Mouse (Mus musculus) hindbrain, embryonic 16.5 days (tissue): ENCODE data around the gene Gss. TPM values are rescaled to one million over a fixed set of nuclear protein-coding genes. Genes with fewer than 3 reads are reported as not detected.

ENCODE experiments used
- ATAC-seq: fragments of 200-750 bp; cut with Nextera tagmentation; 2 replicates; pipeline ENCODE4 v1.8.0; 2017; ENCODE audit warnings: moderate TSS enrichment, moderate library complexity
- H3K27ac ChIP-seq: fragments of 300-500 bp; sonication (generic); 2 replicates; pipeline ENCODE4 v1.5.1; 2014; ENCODE audit warnings: low read depth, mild to moderate bottlenecking, control low read depth, low read length, moderate library complexity
- H3K27me3 ChIP-seq: fragments of 300-500 bp; sonication (generic); replicated peaks from 2 replicates; pipeline ENCODE4 v1.6.1; 2014; ENCODE audit warnings: low read length; ENCODE audit not compliant: control insufficient read depth, insufficient read depth
- H3K36me3 ChIP-seq: fragments of 300-500 bp; sonication (generic); 2 replicates; pipeline ENCODE4 v1.6.1; 2014; ENCODE audit warnings: mild to moderate bottlenecking, low read length, moderate library complexity, mixed read lengths; ENCODE audit not compliant: control insufficient read depth, insufficient read depth
- H3K4me1 ChIP-seq: fragments of 300-500 bp; sonication (generic); 2 replicates; pipeline ENCODE4 v1.6.1; 2014; ENCODE audit warnings: low read depth, low read length; ENCODE audit not compliant: control insufficient read depth, insufficient read depth
- H3K4me2 ChIP-seq: fragments of 300-500 bp; sonication (generic); 2 replicates; pipeline ENCODE4 v1.6.1; 2014; ENCODE audit warnings: mild to moderate bottlenecking, low read length, control low read depth, moderate library complexity
- H3K4me3 ChIP-seq: fragments of 300-500 bp; sonication (generic); 2 replicates; pipeline ENCODE4 v1.5.1; 2014; ENCODE audit warnings: mild to moderate bottlenecking, low read length, control low read depth, moderate library complexity
- H3K9ac ChIP-seq: fragments of 300-500 bp; sonication (generic); 2 replicates; pipeline ENCODE4 v1.6.1; 2014; ENCODE audit warnings: low read depth, mild to moderate bottlenecking, control low read depth, low read length, moderate library complexity
- H3K9me3 ChIP-seq: fragments of 300-500 bp; sonication (generic); 2 replicates; pipeline ENCODE4 v1.6.1; 2014; ENCODE audit warnings: mild to moderate bottlenecking, low read length, moderate library complexity; ENCODE audit not compliant: control insufficient read depth
- WGBS: fragments of 180-500 bp; shearing (Covaris S2); extraction: QIAGEN DNeasy Blood & Tissue Kit; methylation state at CpG from one replicate; pipeline ENCODE4 v1.1.7; 2014; 5-methylcytosine and 5-hydroxymethylcytosine counted together
- polyA plus RNA-seq: library from polyadenylated mRNA; unstranded; fragments of >200 nt; fragmentation: Nextera tagmentation; extraction: Ambion mirVana; gene quantifications from 2 replicates; pipeline ENCODE4 v1.2.1, GENCODE M21; 2015

Gene Gss
- polyA plus RNA-seq, 1 experiment from 2014 or later: 15.7 TPM

DNA sequence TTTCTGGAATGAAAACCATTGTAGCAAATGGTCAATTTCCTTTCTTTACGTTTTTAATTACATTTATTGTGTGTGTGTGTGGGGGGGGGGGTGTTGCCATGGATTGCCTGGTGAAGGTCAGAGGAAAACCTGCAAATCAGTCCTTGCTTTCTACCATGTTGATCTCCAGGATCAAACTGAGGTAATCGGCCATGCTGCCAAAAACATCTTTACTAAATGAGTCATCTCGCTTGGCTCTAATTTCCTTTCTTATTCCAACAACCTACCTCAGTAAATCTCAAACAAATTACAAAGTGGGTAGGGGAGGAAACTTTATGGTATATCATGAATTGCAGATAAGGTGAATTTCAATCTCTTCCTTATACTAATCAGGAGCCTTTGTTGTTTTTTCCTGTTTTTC is 4.5 kb downstream of the Gss start:
- Histone ChIP-seq H3K4me2 (no peak overlapping the region), H3K9ac (no peak overlapping the region), H3K36me3 (no peaks in the 10 kb centered on the region), H3K27me3 (no peaks in the 10 kb centered on the region), H3K9me3 (no peaks in the 10 kb centered on the region), H3K4me1 (peaks cover 13% of the 10 kb centered on the region), H3K4me3 (no peak overlapping the region), H3K27ac (no peak overlapping the region)
- WGBS: 86% methylated on average over 3 of the region's 3 CpGs
- no peak for ATAC-seq

DNA sequence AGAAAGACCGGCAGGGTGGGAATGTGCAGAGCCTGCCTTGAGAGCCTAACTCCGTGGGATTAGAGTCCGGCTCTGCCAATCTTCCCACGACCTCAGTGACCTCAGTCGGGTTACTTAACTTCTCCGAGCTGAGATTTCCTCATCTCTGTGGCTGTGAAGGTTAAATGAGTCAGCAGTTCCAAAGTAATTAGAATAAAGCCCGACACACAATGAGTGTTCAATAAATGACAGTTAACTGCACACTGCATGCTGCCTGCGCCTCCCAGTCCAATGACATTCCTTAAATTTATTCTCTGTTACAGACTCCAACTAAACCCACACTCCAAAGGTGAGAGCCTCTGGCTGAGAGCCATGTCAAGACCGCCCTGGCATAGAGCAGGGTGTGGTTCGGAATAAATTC is 7.1 kb downstream of the Gss start:
- no peak for ATAC-seq
- no peak overlapping the region for H3K4me3 ChIP-seq
- H3K4me1 ChIP-seq: no peaks in the 10 kb centered on the region
- no peaks in the 10 kb centered on the region for H3K36me3 ChIP-seq
- WGBS: 71% methylated on average over 10 of the region's 10 CpGs
- H3K27ac ChIP-seq: no peak overlapping the region
- no peak overlapping the region for H3K9ac ChIP-seq
- no peaks in the 10 kb centered on the region for H3K27me3 ChIP-seq
- no peaks in the 10 kb centered on the region for H3K9me3 ChIP-seq
- no peak overlapping the region for H3K4me2 ChIP-seq

DNA sequence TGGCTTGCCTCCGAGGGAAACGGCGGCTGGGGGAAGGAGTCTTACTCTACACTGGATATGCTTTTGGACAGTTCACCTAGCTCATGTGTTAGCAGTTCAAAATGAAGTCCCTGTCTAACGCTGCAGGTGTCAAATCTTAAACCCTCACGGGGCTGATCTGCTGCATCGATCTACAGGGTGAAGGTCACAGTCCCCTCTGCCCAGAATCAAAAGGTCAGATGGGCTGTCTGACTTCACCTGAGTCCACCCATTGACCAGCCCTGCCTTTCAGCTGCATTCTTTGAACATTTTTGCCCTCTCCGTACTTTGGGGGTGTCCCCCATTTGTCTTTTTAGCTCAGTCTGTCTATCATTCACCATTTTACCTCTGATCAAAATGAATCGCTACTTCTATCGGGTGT is 7.5 kb downstream of the Gss start:
- no peak overlapping the region for H3K4me3 ChIP-seq
- no peaks in the 10 kb centered on the region for H3K4me1 ChIP-seq
- H3K9me3 ChIP-seq: no peaks in the 10 kb centered on the region
- H3K27me3 ChIP-seq: no peaks in the 10 kb centered on the region
- ATAC-seq: no peak
- no peak overlapping the region for H3K27ac ChIP-seq
- no peak overlapping the region for H3K9ac ChIP-seq
- no peak overlapping the region for H3K4me2 ChIP-seq
- H3K36me3 ChIP-seq: no peaks in the 10 kb centered on the region
- WGBS: 86% methylated on average over 9 of the region's 9 CpGs

DNA sequence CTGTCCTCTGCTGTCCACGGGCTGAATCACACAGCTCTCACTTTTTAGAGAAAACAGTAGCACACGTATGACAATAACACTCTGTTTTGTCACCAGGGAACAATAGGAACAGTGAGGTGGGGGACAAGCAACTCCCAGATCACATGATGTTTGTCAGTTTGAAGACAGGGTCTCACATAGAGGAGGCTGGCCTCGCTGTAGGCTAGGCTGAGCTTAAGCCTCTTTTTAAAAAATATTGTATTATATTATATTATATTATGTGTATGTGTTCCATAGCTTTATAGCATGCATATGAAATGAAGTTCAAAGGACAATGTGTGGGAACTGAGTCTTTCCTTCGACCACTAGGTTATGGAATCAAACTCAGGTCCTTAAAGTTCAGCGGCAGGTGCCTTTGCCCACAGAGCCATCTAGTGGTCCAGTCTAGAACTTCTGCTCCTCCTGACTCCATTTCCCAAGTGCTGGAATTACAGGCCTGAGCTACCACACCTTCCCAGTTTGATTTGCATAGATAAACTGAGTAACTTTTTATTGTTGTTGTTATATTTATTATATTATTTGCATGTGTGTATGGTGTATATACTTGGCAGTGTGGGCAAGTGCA is 8.6 kb downstream of the Gss start:
- H3K9ac ChIP-seq: no peak overlapping the region
- H3K27me3 ChIP-seq: no peaks in the 10 kb centered on the region
- 40% methylated on average over 5 of the region's 5 CpGs for WGBS
- H3K9me3 ChIP-seq: no peaks in the 10 kb centered on the region
- H3K36me3 ChIP-seq: no peaks in the 10 kb centered on the region
- H3K4me2 ChIP-seq: no peak overlapping the region
- no peak overlapping the region for H3K27ac ChIP-seq
- H3K4me1 ChIP-seq: no peaks in the 10 kb centered on the region
- no peak for ATAC-seq
- H3K4me3 ChIP-seq: no peak overlapping the region

DNA sequence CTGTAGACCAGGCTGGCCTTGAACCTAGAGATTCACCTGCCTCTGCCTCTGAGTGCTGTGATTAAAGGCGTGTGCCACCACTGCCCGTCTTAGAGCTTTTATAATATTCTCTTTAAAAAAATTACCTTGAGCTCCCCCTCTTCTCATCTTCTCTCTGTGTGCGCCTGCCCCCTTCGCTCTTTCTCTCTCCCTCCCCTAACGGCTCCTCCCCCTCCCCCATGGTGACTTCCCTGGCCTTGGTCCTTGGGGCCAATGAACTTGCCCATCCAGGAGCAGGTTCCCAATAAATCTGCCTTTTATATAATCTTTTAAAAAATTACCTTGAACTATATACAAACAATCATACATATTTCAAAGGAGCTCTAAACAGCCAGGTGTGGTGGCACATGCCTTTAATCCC is 9.6 kb downstream of the Gss start:
- H3K4me2 ChIP-seq: no peak overlapping the region
- no peaks in the 10 kb centered on the region for H3K27me3 ChIP-seq
- H3K4me3 ChIP-seq: no peak overlapping the region
- no peaks in the 10 kb centered on the region for H3K4me1 ChIP-seq
- ATAC-seq: no peak
- 85% methylated on average over 5 of the region's 5 CpGs for WGBS
- no peaks in the 10 kb centered on the region for H3K36me3 ChIP-seq
- no peak overlapping the region for H3K27ac ChIP-seq
- H3K9ac ChIP-seq: no peak overlapping the region
- H3K9me3 ChIP-seq: no peaks in the 10 kb centered on the region

DNA sequence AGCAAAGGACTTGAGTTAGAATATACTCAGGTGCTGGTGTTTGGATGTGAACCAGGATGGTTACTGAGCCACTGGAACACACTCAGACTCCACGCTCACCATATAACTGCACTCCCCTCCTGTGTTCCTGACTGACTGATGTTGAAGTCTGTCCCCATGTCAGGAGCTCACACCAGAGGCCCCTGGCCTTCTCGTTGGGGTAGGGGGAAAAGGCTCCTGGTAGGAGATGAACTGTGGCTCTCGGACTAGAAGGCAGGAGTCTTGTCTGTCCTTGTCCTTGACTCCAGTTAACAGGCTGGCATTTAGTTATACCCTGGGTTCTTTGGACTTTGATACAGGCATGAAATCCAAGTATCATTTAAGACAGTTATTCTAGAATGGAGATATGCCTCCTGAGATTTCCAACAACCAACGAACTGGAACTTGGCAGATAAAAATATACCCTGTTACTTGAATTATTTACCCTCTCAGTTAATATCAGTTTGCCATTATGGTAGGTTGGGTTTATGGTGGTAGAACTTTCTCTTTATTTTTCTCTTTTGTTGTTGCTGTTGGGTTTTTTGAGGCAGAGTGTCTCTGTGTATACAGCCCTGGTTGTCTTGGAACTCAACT is 10.1 kb downstream of the Gss start:
- Histone ChIP-seq H3K27ac (no peak overlapping the region), H3K9ac (no peak overlapping the region), H3K27me3 (no peaks in the 10 kb centered on the region), H3K4me2 (no peak overlapping the region), H3K9me3 (no peaks in the 10 kb centered on the region), H3K4me1 (no peaks in the 10 kb centered on the region), H3K4me3 (no peak overlapping the region), H3K36me3 (no peaks in the 10 kb centered on the region)
- ATAC-seq: no peak
- 74% methylated on average over 4 of the region's 4 CpGs for WGBS

DNA sequence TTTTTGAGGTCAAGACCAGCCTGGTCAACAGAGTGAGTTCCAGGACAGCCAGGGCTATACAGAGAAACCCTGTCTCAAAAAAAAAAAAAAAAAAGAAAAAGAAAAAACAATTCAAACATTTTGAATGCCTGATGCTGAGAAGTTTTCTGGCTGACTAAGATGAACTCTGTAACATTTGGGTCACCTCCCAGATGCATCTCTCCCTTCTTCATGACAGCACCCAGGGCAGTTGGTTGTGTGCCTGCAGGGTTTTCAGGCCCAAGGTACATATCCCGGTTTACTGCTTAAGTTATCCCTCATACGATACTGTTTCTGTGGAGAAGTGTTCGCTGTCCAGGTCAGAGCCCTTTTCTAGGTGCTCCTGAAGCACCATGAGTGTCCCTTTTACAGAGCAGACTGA is 12.3 kb downstream of the Gss start:
- no peaks in the 10 kb centered on the region for H3K9me3 ChIP-seq
- no peak overlapping the region for H3K4me3 ChIP-seq
- no peak overlapping the region for H3K27ac ChIP-seq
- no peak for ATAC-seq
- H3K36me3 ChIP-seq: no peaks in the 10 kb centered on the region
- H3K27me3 ChIP-seq: no peaks in the 10 kb centered on the region
- no peak overlapping the region for H3K9ac ChIP-seq
- H3K4me1 ChIP-seq: no peaks in the 10 kb centered on the region
- no peak overlapping the region for H3K4me2 ChIP-seq
- 95% methylated on average over 3 of the region's 3 CpGs for WGBS

DNA sequence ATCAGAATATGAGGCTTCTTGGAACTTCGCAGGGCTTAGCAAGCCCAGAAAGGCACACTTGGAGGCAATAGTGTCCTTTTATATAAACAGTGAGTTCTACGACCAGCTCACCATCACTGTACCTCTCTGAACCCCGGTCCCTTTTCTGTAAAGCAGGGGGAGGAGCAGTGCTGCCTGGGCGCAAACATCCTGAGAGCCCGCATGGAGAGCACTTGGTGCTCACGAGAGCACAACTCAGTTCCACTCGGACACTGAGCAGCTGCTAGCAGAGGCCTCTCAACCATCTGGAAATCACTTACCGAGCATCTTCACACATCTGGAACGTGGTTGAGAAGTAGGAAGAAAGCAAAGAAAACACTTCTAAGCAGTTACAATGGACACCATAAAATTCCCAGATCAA is 16.0 kb downstream of the Gss start:
- H3K27me3 ChIP-seq: no peaks in the 10 kb centered on the region
- H3K9me3 ChIP-seq: no peaks in the 10 kb centered on the region
- H3K27ac ChIP-seq: no peak overlapping the region
- ATAC-seq: no peak
- no peak overlapping the region for H3K4me2 ChIP-seq
- no peak overlapping the region for H3K9ac ChIP-seq
- H3K36me3 ChIP-seq: no peaks in the 10 kb centered on the region
- H3K4me3 ChIP-seq: no peak overlapping the region
- WGBS: 89% methylated on average over 9 of the region's 9 CpGs
- H3K4me1 ChIP-seq: no peaks in the 10 kb centered on the region

DNA sequence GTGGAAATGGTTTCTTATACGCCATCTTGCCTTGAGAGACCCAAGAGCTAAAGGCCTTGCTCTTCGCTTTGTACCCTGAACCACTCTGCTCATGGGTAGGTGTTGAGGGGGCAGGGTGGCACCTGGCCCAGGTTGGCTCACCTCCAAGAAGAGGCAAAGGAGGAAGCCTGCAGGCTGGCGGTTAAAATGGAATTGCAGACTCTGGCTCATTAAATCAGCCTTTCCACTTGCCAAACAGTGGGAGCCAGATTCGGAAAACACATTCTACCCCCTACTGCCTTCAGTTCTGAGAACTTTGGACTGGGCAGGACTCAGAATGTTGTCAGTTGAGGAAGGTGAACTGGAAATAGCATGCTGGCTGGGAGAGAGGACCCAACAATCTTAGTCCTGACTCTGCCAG is 17.9 kb downstream of the Gss start:
- no peaks in the 10 kb centered on the region for H3K27me3 ChIP-seq
- H3K4me2 ChIP-seq: no peak overlapping the region
- no peak for ATAC-seq
- 80% methylated on average over 4 of the region's 4 CpGs for WGBS
- H3K9ac ChIP-seq: no peak overlapping the region
- H3K27ac ChIP-seq: no peak overlapping the region
- no peak overlapping the region for H3K4me3 ChIP-seq
- H3K9me3 ChIP-seq: no peaks in the 10 kb centered on the region
- H3K36me3 ChIP-seq: no peaks in the 10 kb centered on the region
- no peaks in the 10 kb centered on the region for H3K4me1 ChIP-seq
